Mouse (Mus musculus) heart, adult 2 months (tissue): ENCODE results near the gene Fyn.

Experiments used
- CTCF ChIP-seq: fragments of 200-600 bp; IDR thresholded peaks from 2 replicates; pipeline ENCODE4 v1.8.1; 2022; ENCODE audit warnings: antibody characterized with exemption, mild to moderate bottlenecking, moderate library complexity
- EP300 ChIP-seq: fragments of 200-500 bp; IDR thresholded peaks from 2 replicates; pipeline ENCODE4 v1.6.1; 2011; ENCODE audit warnings: low read depth, low read length, control low read depth; ENCODE audit not compliant: insufficient read depth
- POLR2A ChIP-seq: fragments of 200-500 bp; IDR thresholded peaks from 2 replicates; pipeline ENCODE4 v1.6.1; 2011; ENCODE audit warnings: mild to moderate bottlenecking, low read depth, low read length, control low read depth; ENCODE audit not compliant: insufficient read depth

- TF ChIP-seq POLR2A (no peak), CTCF (no peak), EP300 (no peak)
Observed at GRCm38 (mm10) chr10:39547369-39548074, 178.9 kb downstream of the Fyn start.
